Mouse (Mus musculus): ENCODE measurements at regions not wholly inside any gene's neighbourhood (a gene's known extent, or its start where the extent isn't known, plus 50 kb on each side); places are given as distances from the start of the nearest gene placed in this dataset.

DNA sequence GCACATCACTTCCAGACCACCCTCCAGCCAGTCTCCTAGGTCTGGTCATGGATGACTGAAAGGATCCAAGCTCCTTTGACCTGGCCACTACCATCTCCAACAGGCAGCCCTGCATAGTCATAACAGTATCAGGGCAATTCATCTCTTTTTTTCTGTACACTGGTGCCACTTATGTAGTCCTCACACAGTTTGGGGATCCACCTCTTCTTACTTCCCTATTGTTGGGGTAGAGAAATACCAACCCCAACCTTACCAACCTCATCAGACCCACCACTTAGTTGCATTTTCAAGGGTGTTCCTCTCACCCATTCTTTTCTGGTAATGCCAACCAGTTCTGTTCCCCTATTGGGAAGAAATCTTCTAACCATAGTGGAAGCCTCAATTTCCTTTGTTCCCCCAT lies 109.4 kb downstream of the B3gnt5 start:
- TF ChIP-seq ZNF384 (IDR thresholded peaks at IDR 0.05; ENCODE audit: low read depth, low read length) (no peak), HCFC1 (IDR thresholded peaks at IDR 0.05; ENCODE audit: borderline replicate concordance, insufficient read depth, low read length) (no peak), CHD2 (IDR thresholded peaks at IDR 0.05; ENCODE audit: low read depth, low read length) (no peak), ZC3H11A (IDR thresholded peaks at IDR 0.05; ENCODE audit: borderline replicate concordance, low read depth, low read length) (no peak), MAFK (IDR thresholded peaks at IDR 0.05; ENCODE audit: insufficient read depth, low read depth, low read length) (no peak)
